Comparison of ENCODE assay signal across 9 mouse cellular contexts in the genomic region with DNA sequence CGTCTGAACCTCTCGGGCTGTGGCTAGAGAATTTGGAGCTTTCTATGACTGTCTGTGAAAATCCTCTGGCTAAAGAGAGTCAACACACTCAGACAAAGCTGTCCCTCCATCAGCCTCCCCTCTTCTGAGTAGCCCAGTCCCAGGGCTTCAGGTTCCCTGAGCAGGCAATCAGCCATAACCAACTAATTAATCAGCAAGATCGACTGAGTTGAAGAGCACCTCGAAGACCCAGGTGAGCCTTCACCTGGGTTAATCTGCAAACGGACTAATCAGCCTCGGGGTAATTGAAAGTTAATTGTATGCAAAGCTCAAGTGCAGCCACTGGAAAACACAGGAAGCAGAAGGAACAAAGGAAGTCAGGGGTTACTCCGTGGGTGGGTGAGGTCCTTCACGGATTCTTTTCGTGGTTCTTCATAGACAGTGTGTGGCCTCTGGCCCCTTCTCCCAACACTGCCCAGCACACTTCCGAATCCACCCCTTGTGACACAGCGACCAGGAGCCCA. TPM values are rescaled to one million over a fixed set of nuclear protein-coding genes. Genes with fewer than 3 reads are reported as not detected.
DNase-seq lines count a peak whose midpoint lies in the region; ATAC-seq lines count a peak whose summit lies in the region.
"Had no signal": no experiment of that assay in that cellular context is flagged by ENCODE, and none has a peak within 500 bp of the region (broad histone marks: within the 10 kb centered on the region; RNA-seq: fewer than 3 reads in every experiment).

No protein-coding gene starts in this region.

- H3K4me3 ChIP-seq in heart, embryonic 11.5 days (ENCODE audit: low read depth, low read length) = 0 out of 2 replicates have a peak overlapping the region, but pooled peaks have one; percentile 5
- H3K4me3 ChIP-seq in embryonic facial prominence, embryonic 15.5 days (replicated peaks) = no peak overlapping the region
- H3K4me3 ChIP-seq in midbrain, embryonic 12.5 days = peak overlapping the region; percentile 15; the same call in 1 of the 2 replicates

- intact Hi-C loops in heart, postnatal 14 days (cut with DNase I) = no loop called here
- intact Hi-C loops in left cerebral cortex, postnatal 36 days (cut with DNase I) = no loop called here

- H3K4me1 ChIP-seq in heart, embryonic 11.5 days (ENCODE audit: control insufficient read depth, insufficient read depth, low read length) = peaks cover 34% of the 10 kb centered on the region
- peaks cover 43% of the 10 kb centered on the region for H3K4me1 ChIP-seq in embryonic facial prominence, embryonic 15.5 days
- H3K4me1 ChIP-seq in midbrain, embryonic 12.5 days = peaks cover 33% of the 10 kb centered on the region

- peak overlapping the region; percentile 54; the same call in 1 of the 2 replicates for H3K9ac ChIP-seq in heart, embryonic 11.5 days (ENCODE audit: low read depth, low read length)
- H3K9ac ChIP-seq in embryonic facial prominence, embryonic 15.5 days = no peak overlapping the region
- H3K9ac ChIP-seq in midbrain, embryonic 12.5 days (replicated peaks) = 0 out of 2 replicates have a peak overlapping the region, but pooled peaks have one; percentile 15

- no peak for DNase-seq in heart, postnatal 14 days
- peak; percentile 49 for DNase-seq in kidney, adult 18-20 months
- DNase-seq in ovary, postnatal 14 days (ENCODE audit: low spot score) = no peak
- no peak for DNase-seq in left cerebral cortex, postnatal 36 days (ENCODE audit: low spot score in 2 of 2)
- DNase-seq in left cerebral cortex, adult 18-20 months (ENCODE audit: low spot score in 2 of 2) = no peak
- DNase-seq: thymus, adult 18-20 months had no signal

- H3K27ac ChIP-seq in heart, embryonic 11.5 days (ENCODE audit: low read depth, low read length) = 0 out of 2 replicates have a peak overlapping the region, but pooled peaks have one; percentile 29
- peak overlapping the region; percentile 55; the same call in 1 of the 2 replicates for H3K27ac ChIP-seq in embryonic facial prominence, embryonic 15.5 days (replicated peaks)
- H3K27ac ChIP-seq in midbrain, embryonic 12.5 days (replicated peaks) = no peak overlapping the region

- H3K36me3 ChIP-seq in heart, embryonic 11.5 days (ENCODE audit: control insufficient read depth, insufficient read depth, low read length) = no peaks in the 10 kb centered on the region
- H3K36me3 ChIP-seq in embryonic facial prominence, embryonic 15.5 days = no peaks in the 10 kb centered on the region; the same call in 1 of the 2 replicates
- no peaks in the 10 kb centered on the region for H3K36me3 ChIP-seq in midbrain, embryonic 12.5 days

- 8% methylated on average over 11 of the region's 11 CpGs for WGBS in heart, embryonic 11.5 days (ENCODE audit: insufficient replicate concordance)
- 11% methylated on average over 11 of the region's 11 CpGs for WGBS in embryonic facial prominence, embryonic 15.5 days
- WGBS in midbrain, embryonic 12.5 days = 2% methylated on average over 11 of the region's 11 CpGs

- peak overlapping the region; percentile 55 for H3K4me2 ChIP-seq in heart, embryonic 11.5 days
- H3K4me2 ChIP-seq in embryonic facial prominence, embryonic 15.5 days (replicated peaks) = 0 out of 2 replicates have a peak overlapping the region, but pooled peaks have one; percentile 6
- peak overlapping the region; percentile 45 for H3K4me2 ChIP-seq in midbrain, embryonic 12.5 days (replicated peaks)

- H3K27me3 ChIP-seq in heart, embryonic 11.5 days (ENCODE audit: control insufficient read depth, insufficient read depth, low read length) = peaks cover 2% of the 10 kb centered on the region; the same call in 1 of the 2 replicates
- no peaks in the 10 kb centered on the region for H3K27me3 ChIP-seq in embryonic facial prominence, embryonic 15.5 days
- H3K27me3 ChIP-seq in midbrain, embryonic 12.5 days = peaks cover 20% of the 10 kb centered on the region

- no peaks in the 10 kb centered on the region for H3K9me3 ChIP-seq in heart, embryonic 11.5 days (replicated peaks; ENCODE audit: control insufficient read depth, low read length)
- no peaks in the 10 kb centered on the region for H3K9me3 ChIP-seq in embryonic facial prominence, embryonic 15.5 days (replicated peaks)
- no peaks in the 10 kb centered on the region for H3K9me3 ChIP-seq in midbrain, embryonic 12.5 days

- ATAC-seq in heart, embryonic 11.5 days (replicated peaks; ENCODE audit: insufficient number of reproducible peaks, low FRiP score, low TSS enrichment) = no peak
- ATAC-seq in embryonic facial prominence, embryonic 15.5 days (ENCODE audit: insufficient number of reproducible peaks, low FRiP score, low TSS enrichment, low read depth) = no peak
- no peak for ATAC-seq in midbrain, embryonic 12.5 days (ENCODE audit: low FRiP score, low read depth)

RNA-seq across cellular contexts. Expression of a gene that starts 19.9 kb away (rescaled TPM):
- polyA plus RNA-seq in heart, embryonic 11.5 days (2014; fragmentation: Nextera tagmentation; extraction: Ambion mirVana) = 1.4 and 2.1 TPM in 2 replicates
- total RNA-seq in heart, postnatal 14 days (2021) = 10 to 100 TPM; 21.8 to 22.4 TPM
- 10.0 and 10.4 TPM in 2 replicates for polyA plus RNA-seq in embryonic facial prominence, embryonic 15.5 days (2015; fragmentation: Nextera tagmentation; extraction: Ambion mirVana)
- polyA plus RNA-seq in midbrain, embryonic 12.5 days (2016; fragmentation: Nextera tagmentation; extraction: Ambion mirVana) = 4.2 and 5.3 TPM in 2 replicates
- total RNA-seq in left cerebral cortex, postnatal 36 days (2021) = 100 to 1,000 TPM; 134 to 138 TPM
- 100 to 1,000 TPM; 124 to 142 TPM for total RNA-seq in left cerebral cortex, adult 18-20 months (2021)

Comparison
In these comparisons a context has a peak if more than half of its experiments do, and no peak if none do; other contexts are left out.
1. RNA of a gene that starts 19.9 kb away (total RNA-seq): 124 to 142 TPM in left cerebral cortex, adult 18-20 months and 134 to 138 TPM in left cerebral cortex, postnatal 36 days; 21.8 to 22.4 TPM in heart, postnatal 14 days; every median in the first group is over 4 times any median in the second.
2. Peak in every context shown above with its lines, with median percentiles within 50 percentile points of each other: H3K4me2 ChIP-seq.